Mouse (Mus musculus): Measurements from ENCODE around the gene Plau. TPM values are rescaled to one million over a fixed set of nuclear protein-coding genes. Genes with fewer than 3 reads are reported as not detected.

Gene Plau
- polyA plus RNA-seq, 1 experiment from 2014 or later: 0.23 TPM

GRCm38 (mm10) chr14:20795423-20796152 lies 40.9 kb upstream of the Plau start:
- WGBS: 46% methylated on average over 8 of the region's 9 CpGs
- Histone ChIP-seq H3K36me3 (replicated peaks) (peaks cover 1% of the 10 kb centered on the region; the same call in 1 of the 2 replicates), H3K4me3 (no peak overlapping the region), H3K4me1 (peaks cover 50% of the 10 kb centered on the region), H3K4me2 (no peak overlapping the region), H3K9ac (no peak overlapping the region), H3K27ac (no peak overlapping the region), H3K27me3 (replicated peaks) (no peaks in the 10 kb centered on the region), H3K9me3 (no peaks in the 10 kb centered on the region)
- ATAC-seq (replicated peaks): no peak

GRCm38 (mm10) chr14:20796170-20796569 lies 40.3 kb upstream of the Plau start:
- no peaks in the 10 kb centered on the region for H3K9me3 ChIP-seq
- H3K27ac ChIP-seq: 0 out of 2 replicates have a peak overlapping the region, but pooled peaks have one; percentile 23
- no peak for ATAC-seq (replicated peaks)
- H3K4me2 ChIP-seq: peak overlapping the region; percentile 14; the same call in 1 of the 2 replicates
- WGBS: 72% methylated on average over 8 of the region's 8 CpGs
- H3K9ac ChIP-seq: no peak overlapping the region
- no peaks in the 10 kb centered on the region for H3K36me3 ChIP-seq (replicated peaks)
- H3K4me3 ChIP-seq: no peak overlapping the region
- H3K27me3 ChIP-seq (replicated peaks): no peaks in the 10 kb centered on the region
- peaks cover 45% of the 10 kb centered on the region for H3K4me1 ChIP-seq

- Histone ChIP-seq H3K4me2 (peak overlapping the region; percentile 14; the same call in 1 of the 2 replicates), H3K9ac (no peak overlapping the region), H3K9me3 (no peaks in the 10 kb centered on the region), H3K4me1 (peaks cover 41% of the 10 kb centered on the region), H3K36me3 (replicated peaks) (no peaks in the 10 kb centered on the region), H3K27ac (0 out of 2 replicates have a peak overlapping the region, but pooled peaks have one; percentile 23), H3K4me3 (no peak overlapping the region), H3K27me3 (replicated peaks) (no peaks in the 10 kb centered on the region)
- no peak for ATAC-seq (replicated peaks)
- 16% methylated on average over 8 of the region's 8 CpGs for WGBS
Measured at GRCm38 (mm10) chr14:20796643-20797042, 39.8 kb upstream of the Plau start.

- H3K27me3 ChIP-seq (replicated peaks): no peaks in the 10 kb centered on the region
- H3K4me1 ChIP-seq: peaks cover 28% of the 10 kb centered on the region
- H3K4me2 ChIP-seq: no peak overlapping the region
- H3K36me3 ChIP-seq (replicated peaks): no peaks in the 10 kb centered on the region
- no peak overlapping the region for H3K4me3 ChIP-seq
- H3K9ac ChIP-seq: no peak overlapping the region
- ATAC-seq (replicated peaks): no peak
- WGBS: 86% methylated on average over 6 of the region's 6 CpGs
- H3K27ac ChIP-seq: no peak overlapping the region
- no peaks in the 10 kb centered on the region for H3K9me3 ChIP-seq
Measured at GRCm38 (mm10) chr14:20798300-20798699, 38.2 kb upstream of the Plau start.

GRCm38 (mm10) chr14:20798761-20799160 lies 37.7 kb upstream of the Plau start:
- WGBS: 10% methylated on average over 7 of the region's 7 CpGs
- H3K4me3 ChIP-seq: no peak overlapping the region
- no peak for ATAC-seq (replicated peaks)

GRCm38 (mm10) chr14:20802926-20803605 lies 33.4 kb upstream of the Plau start:
- Histone ChIP-seq H3K9me3 (no peaks in the 10 kb centered on the region), H3K4me1 (no peaks in the 10 kb centered on the region), H3K4me3 (no peak overlapping the region), H3K27ac (no peak overlapping the region), H3K9ac (no peak overlapping the region), H3K4me2 (no peak overlapping the region), H3K36me3 (replicated peaks) (no peaks in the 10 kb centered on the region), H3K27me3 (replicated peaks) (no peaks in the 10 kb centered on the region)
- ATAC-seq (replicated peaks): peak; percentile 65
- 44% methylated on average over 2 of the region's 2 CpGs for WGBS

More at GRCm38 (mm10) chr14:20798761-20799160, 37.7 kb upstream of the Plau start:
- Histone ChIP-seq H3K9ac (no peak overlapping the region), H3K9me3 (no peaks in the 10 kb centered on the region), H3K4me2 (no peak overlapping the region), H3K4me1 (peaks cover 28% of the 10 kb centered on the region), H3K27ac (no peak overlapping the region), H3K36me3 (replicated peaks) (no peaks in the 10 kb centered on the region), H3K27me3 (replicated peaks) (no peaks in the 10 kb centered on the region)

- H3K4me2 ChIP-seq: no peak overlapping the region
- H3K9ac ChIP-seq: no peak overlapping the region
- H3K27me3 ChIP-seq (replicated peaks): no peaks in the 10 kb centered on the region
- H3K36me3 ChIP-seq (replicated peaks): no peaks in the 10 kb centered on the region
- H3K4me3 ChIP-seq: no peak overlapping the region
- peak; percentile 20 for ATAC-seq (replicated peaks)
- WGBS: 3% methylated on average over 7 of the region's 7 CpGs
- H3K4me1 ChIP-seq: no peaks in the 10 kb centered on the region
- no peak overlapping the region for H3K27ac ChIP-seq
- H3K9me3 ChIP-seq: no peaks in the 10 kb centered on the region
Measured at GRCm38 (mm10) chr14:20803606-20803938, 32.9 kb upstream of the Plau start.

- no peaks in the 10 kb centered on the region for H3K9me3 ChIP-seq
- H3K4me2 ChIP-seq: no peak overlapping the region
- no peak for ATAC-seq (replicated peaks)
- H3K9ac ChIP-seq: no peak overlapping the region
- H3K36me3 ChIP-seq (replicated peaks): no peaks in the 10 kb centered on the region
- H3K27ac ChIP-seq: no peak overlapping the region
- no peak overlapping the region for H3K4me3 ChIP-seq
- no peaks in the 10 kb centered on the region for H3K4me1 ChIP-seq
- WGBS: 80% methylated on average over 5 of the region's 5 CpGs
- no peaks in the 10 kb centered on the region for H3K27me3 ChIP-seq (replicated peaks)
Measured at GRCm38 (mm10) chr14:20804481-20804880, 32.0 kb upstream of the Plau start.

- no peak overlapping the region for H3K27ac ChIP-seq
- 75% methylated on average over 9 of the region's 9 CpGs for WGBS
Measured at GRCm38 (mm10) chr14:20804964-20805672, 31.3 kb upstream of the Plau start.

GRCm38 (mm10) chr14:20806116-20806840 lies 30.2 kb upstream of the Plau start:
- H3K36me3 ChIP-seq (replicated peaks): no peaks in the 10 kb centered on the region
- H3K27ac ChIP-seq: no peak overlapping the region
- no peaks in the 10 kb centered on the region for H3K4me1 ChIP-seq
- WGBS: 88% methylated on average over 14 of the region's 14 CpGs
- H3K4me3 ChIP-seq: no peak overlapping the region
- no peaks in the 10 kb centered on the region for H3K27me3 ChIP-seq (replicated peaks)
- no peaks in the 10 kb centered on the region for H3K9me3 ChIP-seq
- no peak for ATAC-seq (replicated peaks)
- H3K9ac ChIP-seq: no peak overlapping the region
- H3K4me2 ChIP-seq: no peak overlapping the region

More at GRCm38 (mm10) chr14:20804964-20805672, 31.3 kb upstream of the Plau start:
- no peaks in the 10 kb centered on the region for H3K36me3 ChIP-seq (replicated peaks)
- no peaks in the 10 kb centered on the region for H3K27me3 ChIP-seq (replicated peaks)
- no peaks in the 10 kb centered on the region for H3K9me3 ChIP-seq
- no peak overlapping the region for H3K4me3 ChIP-seq
- H3K9ac ChIP-seq: no peak overlapping the region
- no peaks in the 10 kb centered on the region for H3K4me1 ChIP-seq
- ATAC-seq (replicated peaks): 0 out of 2 replicates have a peak, but pooled peaks have one; percentile 42
- no peak overlapping the region for H3K4me2 ChIP-seq

GRCm38 (mm10) chr14:20809349-20809748 lies 27.1 kb upstream of the Plau start:
- Histone ChIP-seq H3K9me3 (no peaks in the 10 kb centered on the region), H3K27me3 (replicated peaks) (no peaks in the 10 kb centered on the region), H3K4me2 (no peak overlapping the region), H3K4me3 (no peak overlapping the region), H3K4me1 (no peaks in the 10 kb centered on the region), H3K27ac (no peak overlapping the region), H3K9ac (no peak overlapping the region), H3K36me3 (replicated peaks) (no peaks in the 10 kb centered on the region)
- WGBS: 87% methylated on average over 4 of the region's 4 CpGs
- no peak for ATAC-seq (replicated peaks)

GRCm38 (mm10) chr14:20809820-20810219 lies 26.6 kb upstream of the Plau start:
- ATAC-seq (replicated peaks): no peak

More at GRCm38 (mm10) chr14:20809820-20810219, 26.6 kb upstream of the Plau start:
- Histone ChIP-seq H3K9ac (no peak overlapping the region), H3K36me3 (replicated peaks) (no peaks in the 10 kb centered on the region), H3K4me3 (no peak overlapping the region), H3K27ac (no peak overlapping the region), H3K27me3 (replicated peaks) (no peaks in the 10 kb centered on the region), H3K9me3 (no peaks in the 10 kb centered on the region), H3K4me2 (no peak overlapping the region), H3K4me1 (no peaks in the 10 kb centered on the region)

All from midbrain, embryonic 15.5 days (tissue).